Mouse (Mus musculus): ENCODE results near the gene Prox1. TPM values are rescaled to one million over a fixed set of nuclear protein-coding genes. Genes with fewer than 3 reads are reported as not detected.
A peak's percentile ranks its signal among the peaks of the same experiment; 100 is the strongest.

Prox1 gene
- 11.6 and 13.9 TPM in 2 replicates for polyA plus RNA-seq (2014; fragmentation: Nextera tagmentation; extraction: Ambion mirVana)

- peak within 1 kb of the TSS; percentile 83 for H3K4me2 ChIP-seq (ENCODE audit: low read depth)
- H3K9ac ChIP-seq (ENCODE audit: low read length) = peak within 1 kb of the TSS; percentile 81
- peak within 1 kb of the TSS; percentile 87 for H3K27ac ChIP-seq (ENCODE audit: low read depth, low read length)
- peaks cover 28% of the 10 kb centered on the region for H3K4me1 ChIP-seq (ENCODE audit: control insufficient read depth, insufficient read depth, low read length)
- no peaks in the 10 kb centered on the region for H3K9me3 ChIP-seq (ENCODE audit: control insufficient read depth, low read length)
- ATAC-seq (ENCODE audit: insufficient read depth, low FRiP score, low TSS enrichment) = peak; percentile 81
- peaks cover 21% of the 10 kb centered on the region for H3K27me3 ChIP-seq (ENCODE audit: control insufficient read depth, insufficient read depth, low read length)
- H3K4me3 ChIP-seq (ENCODE audit: low read depth, low read length) = peak within 1 kb of the TSS; percentile 59
- H3K36me3 ChIP-seq (ENCODE audit: control insufficient read depth, insufficient read depth, low read length) = no peaks in the 10 kb centered on the region
- under 1% methylated on average over 55 of the region's 62 CpGs for WGBS
- peak; percentile 89 for DNase-seq (ENCODE audit: low spot score)
Observed at GRCm38 (mm10) chr1:190169911-190170818, at the start of gene Prox1. TSS of gene Prox1 (minus strand) at chr1:190170714.

GRCm38 (mm10) chr1:190216621-190217020, 46.1 kb upstream of the Prox1 start:
- 80% methylated on average over 15 of the region's 15 CpGs for WGBS
- H3K4me1 ChIP-seq (ENCODE audit: control insufficient read depth, insufficient read depth, low read length) = no peaks in the 10 kb centered on the region
- H3K36me3 ChIP-seq (ENCODE audit: control insufficient read depth, insufficient read depth, low read length) = no peaks in the 10 kb centered on the region
- no peaks in the 10 kb centered on the region for H3K9me3 ChIP-seq (ENCODE audit: control insufficient read depth, low read length)
- H3K4me3 ChIP-seq (ENCODE audit: low read depth, low read length) = no peak overlapping the region
- ATAC-seq (ENCODE audit: insufficient read depth, low FRiP score, low TSS enrichment) (no peak), DNase-seq (ENCODE audit: low spot score) (no peak)
- H3K27me3 ChIP-seq (ENCODE audit: control insufficient read depth, insufficient read depth, low read length) = no peaks in the 10 kb centered on the region
- no peak overlapping the region for H3K9ac ChIP-seq (ENCODE audit: low read length)
- no peak overlapping the region for H3K27ac ChIP-seq (ENCODE audit: low read depth, low read length)
- no peak overlapping the region for H3K4me2 ChIP-seq (ENCODE audit: low read depth)

GRCm38 (mm10) chr1:190214626-190215025, 44.1 kb upstream of the Prox1 start:
- H3K4me1 ChIP-seq (ENCODE audit: control insufficient read depth, insufficient read depth, low read length) = no peaks in the 10 kb centered on the region

GRCm38 (mm10) chr1:190213175-190213574, 42.7 kb upstream of the Prox1 start:
- no peak for ATAC-seq (ENCODE audit: insufficient read depth, low FRiP score, low TSS enrichment)
- Histone ChIP-seq H3K4me2 (ENCODE audit: low read depth) (no peak overlapping the region), H3K27ac (ENCODE audit: low read depth, low read length) (no peak overlapping the region), H3K27me3 (ENCODE audit: control insufficient read depth, insufficient read depth, low read length) (no peaks in the 10 kb centered on the region), H3K9ac (ENCODE audit: low read length) (no peak overlapping the region), H3K4me3 (ENCODE audit: low read depth, low read length) (no peak overlapping the region), H3K36me3 (ENCODE audit: control insufficient read depth, insufficient read depth, low read length) (no peaks in the 10 kb centered on the region), H3K9me3 (ENCODE audit: control insufficient read depth, low read length) (no peaks in the 10 kb centered on the region), H3K4me1 (ENCODE audit: control insufficient read depth, insufficient read depth, low read length) (no peaks in the 10 kb centered on the region)
- no peak for DNase-seq (ENCODE audit: low spot score)
- 93% methylated on average over 6 of the region's 6 CpGs for WGBS

More at GRCm38 (mm10) chr1:190214626-190215025, 44.1 kb upstream of the Prox1 start:
- Histone ChIP-seq H3K4me3 (ENCODE audit: low read depth, low read length) (no peak overlapping the region), H3K27ac (ENCODE audit: low read depth, low read length) (no peak overlapping the region), H3K9me3 (ENCODE audit: control insufficient read depth, low read length) (no peaks in the 10 kb centered on the region), H3K27me3 (ENCODE audit: control insufficient read depth, insufficient read depth, low read length) (no peaks in the 10 kb centered on the region), H3K4me2 (ENCODE audit: low read depth) (no peak overlapping the region), H3K36me3 (ENCODE audit: control insufficient read depth, insufficient read depth, low read length) (no peaks in the 10 kb centered on the region), H3K9ac (ENCODE audit: low read length) (no peak overlapping the region)
- no peak for ATAC-seq (ENCODE audit: insufficient read depth, low FRiP score, low TSS enrichment)
- DNase-seq (ENCODE audit: low spot score) = no peak
- 57% methylated on average over 7 of the region's 7 CpGs for WGBS

- H3K4me2 ChIP-seq (ENCODE audit: low read depth) = no peak overlapping the region
- H3K27ac ChIP-seq (ENCODE audit: low read depth, low read length) = no peak overlapping the region
- H3K9me3 ChIP-seq (ENCODE audit: control insufficient read depth, low read length) = no peaks in the 10 kb centered on the region
- no peaks in the 10 kb centered on the region for H3K27me3 ChIP-seq (ENCODE audit: control insufficient read depth, insufficient read depth, low read length)
- H3K36me3 ChIP-seq (ENCODE audit: control insufficient read depth, insufficient read depth, low read length) = no peaks in the 10 kb centered on the region
- 93% methylated on average over 8 of the region's 8 CpGs for WGBS
- H3K4me3 ChIP-seq (ENCODE audit: low read depth, low read length) = no peak overlapping the region
- DNase-seq (ENCODE audit: low spot score) (no peak), ATAC-seq (ENCODE audit: insufficient read depth, low FRiP score, low TSS enrichment) (no peak)
- H3K9ac ChIP-seq (ENCODE audit: low read length) = no peak overlapping the region
- H3K4me1 ChIP-seq (ENCODE audit: control insufficient read depth, insufficient read depth, low read length) = no peaks in the 10 kb centered on the region
Observed at GRCm38 (mm10) chr1:190207246-190207645, 36.7 kb upstream of the Prox1 start.

GRCm38 (mm10) chr1:190205691-190206090, 35.2 kb upstream of the Prox1 start:
- Histone ChIP-seq H3K36me3 (ENCODE audit: control insufficient read depth, insufficient read depth, low read length) (no peaks in the 10 kb centered on the region), H3K27ac (ENCODE audit: low read depth, low read length) (no peak overlapping the region), H3K4me2 (ENCODE audit: low read depth) (no peak overlapping the region), H3K4me1 (ENCODE audit: control insufficient read depth, insufficient read depth, low read length) (no peaks in the 10 kb centered on the region), H3K9me3 (ENCODE audit: control insufficient read depth, low read length) (no peaks in the 10 kb centered on the region), H3K4me3 (ENCODE audit: low read depth, low read length) (no peak overlapping the region), H3K9ac (ENCODE audit: low read length) (no peak overlapping the region), H3K27me3 (ENCODE audit: control insufficient read depth, insufficient read depth, low read length) (no peaks in the 10 kb centered on the region)
- DNase-seq (ENCODE audit: low spot score) (no peak), ATAC-seq (ENCODE audit: insufficient read depth, low FRiP score, low TSS enrichment) (no peak)
- WGBS = 95% methylated on average over 2 of the region's 2 CpGs

GRCm38 (mm10) chr1:190204378-190205070, 34.0 kb upstream of the Prox1 start:
- H3K27me3 ChIP-seq (ENCODE audit: control insufficient read depth, insufficient read depth, low read length) = no peaks in the 10 kb centered on the region
- no peaks in the 10 kb centered on the region for H3K36me3 ChIP-seq (ENCODE audit: control insufficient read depth, insufficient read depth, low read length)
- no peak overlapping the region for H3K27ac ChIP-seq (ENCODE audit: low read depth, low read length)
- ATAC-seq (ENCODE audit: insufficient read depth, low FRiP score, low TSS enrichment) = no peak
- 75% methylated on average over 10 of the region's 10 CpGs for WGBS
- no peak overlapping the region for H3K4me2 ChIP-seq (ENCODE audit: low read depth)
- H3K4me3 ChIP-seq (ENCODE audit: low read depth, low read length) = no peak overlapping the region
- no peak for DNase-seq (ENCODE audit: low spot score)
- no peaks in the 10 kb centered on the region for H3K9me3 ChIP-seq (ENCODE audit: control insufficient read depth, low read length)
- H3K4me1 ChIP-seq (ENCODE audit: control insufficient read depth, insufficient read depth, low read length) = no peaks in the 10 kb centered on the region
- H3K9ac ChIP-seq (ENCODE audit: low read length) = no peak overlapping the region

GRCm38 (mm10) chr1:190201696-190202095, 31.2 kb upstream of the Prox1 start:
- Histone ChIP-seq H3K27ac (ENCODE audit: low read depth, low read length) (no peak overlapping the region), H3K4me3 (ENCODE audit: low read depth, low read length) (no peak overlapping the region), H3K36me3 (ENCODE audit: control insufficient read depth, insufficient read depth, low read length) (no peaks in the 10 kb centered on the region), H3K4me2 (ENCODE audit: low read depth) (no peak overlapping the region), H3K9me3 (ENCODE audit: control insufficient read depth, low read length) (no peaks in the 10 kb centered on the region), H3K4me1 (ENCODE audit: control insufficient read depth, insufficient read depth, low read length) (no peaks in the 10 kb centered on the region), H3K9ac (ENCODE audit: low read length) (no peak overlapping the region), H3K27me3 (ENCODE audit: control insufficient read depth, insufficient read depth, low read length) (no peaks in the 10 kb centered on the region)
- 87% methylated on average over 6 of the region's 6 CpGs for WGBS
- DNase-seq (ENCODE audit: low spot score) = no peak
- ATAC-seq (ENCODE audit: insufficient read depth, low FRiP score, low TSS enrichment) = no peak

Data from neural tube, embryonic 11.5 days (tissue).